Mouse (Mus musculus) right cerebral cortex, postnatal 10 days (tissue): ENCODE measurements around the gene P3h4.

Experiments used
- DNase-seq, 2 experiments: peaks; one replicate each; pipeline ENCODE4 v3.0.0; 2021; ENCODE audit warnings: low spot score in 2 of 2

P3h4 gene

GRCm38 (mm10) chr11:100392958-100393357 is 21.7 kb downstream of the P3h4 start:
- no peak for DNase-seq

GRCm38 (mm10) chr11:100391884-100392345 is 22.7 kb downstream of the P3h4 start:
- no peak for DNase-seq

GRCm38 (mm10) chr11:100391081-100391883 is 23.4 kb downstream of the P3h4 start:
- DNase-seq, result no peak

- DNase-seq, result no peak
Observed at GRCm38 (mm10) chr11:100389931-100390445, 24.6 kb downstream of the P3h4 start.

- no peak for DNase-seq
Observed at GRCm38 (mm10) chr11:100388588-100388987, 26.0 kb downstream of the P3h4 start.

GRCm38 (mm10) chr11:100387589-100388375 is 26.9 kb downstream of the P3h4 start:
- DNase-seq, result peak; percentile 53 to 64

GRCm38 (mm10) chr11:100387111-100387510 is 27.5 kb downstream of the P3h4 start:
- no peak for DNase-seq

- DNase-seq, result no peak
Observed at GRCm38 (mm10) chr11:100386586-100386985, 28.1 kb downstream of the P3h4 start.

GRCm38 (mm10) chr11:100385016-100385415 is 29.6 kb downstream of the P3h4 start:
- no peak for DNase-seq

- no peak for DNase-seq
Observed at GRCm38 (mm10) chr11:100382682-100383081, 32.0 kb downstream of the P3h4 start.

GRCm38 (mm10) chr11:100379311-100379710 is 35.3 kb downstream of the P3h4 start:
- DNase-seq, result no peak

- DNase-seq, result no peak
Observed at GRCm38 (mm10) chr11:100378446-100378845, 36.2 kb downstream of the P3h4 start.

GRCm38 (mm10) chr11:100377989-100378388 is 36.6 kb downstream of the P3h4 start:
- DNase-seq, result no peak

GRCm38 (mm10) chr11:100376746-100377389 is 37.8 kb downstream of the P3h4 start:
- no peak for DNase-seq

- DNase-seq, result no peak
Observed at GRCm38 (mm10) chr11:100376005-100376404, 38.6 kb downstream of the P3h4 start.

- no peak for DNase-seq
Observed at GRCm38 (mm10) chr11:100375127-100375526, 39.5 kb downstream of the P3h4 start.

- no peak for DNase-seq
Observed at GRCm38 (mm10) chr11:100371981-100372558, 42.6 kb downstream of the P3h4 start.

- no peak for DNase-seq
Observed at GRCm38 (mm10) chr11:100369822-100370221, 44.8 kb downstream of the P3h4 start.

GRCm38 (mm10) chr11:100369145-100369544 is 45.5 kb downstream of the P3h4 start:
- DNase-seq, result no peak

GRCm38 (mm10) chr11:100362979-100363562 is 51.6 kb downstream of the P3h4 start:
- DNase-seq, result peak in 1 of 2 experiments; percentile 70
